Comparison of ENCODE assay signal across 19 mouse cellular contexts in the genomic region with DNA sequence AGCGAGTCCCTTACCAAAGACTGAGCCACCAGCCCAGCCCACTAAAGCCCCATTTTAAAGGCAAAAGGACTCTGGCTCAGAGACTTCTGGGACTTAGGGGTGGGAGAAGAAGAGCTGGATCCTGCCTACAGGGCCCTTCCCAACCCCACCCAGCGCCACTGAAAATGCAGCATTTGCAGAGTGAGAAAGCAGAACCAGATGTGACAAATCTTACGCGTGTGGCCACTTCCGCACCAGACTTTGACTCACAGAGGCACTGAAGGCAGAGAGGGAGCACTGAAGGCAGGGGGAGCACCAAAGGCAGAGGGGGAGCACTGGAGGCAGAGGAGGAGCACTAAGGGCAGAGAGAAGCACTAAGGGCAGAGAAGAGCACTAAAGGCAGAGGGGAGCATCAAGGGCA. TPM values are rescaled to one million over a fixed set of nuclear protein-coding genes. Genes with fewer than 3 reads are reported as not detected.
"Had no signal": no experiment of that assay in that cellular context is flagged by ENCODE, and none has a peak within 500 bp of the region (broad histone marks: within the 10 kb centered on the region; RNA-seq: fewer than 3 reads in every experiment).

No protein-coding gene starts in this region.

- DNase-seq: kidney, adult 18-20 months; kidney, adult 9 months; kidney, postnatal 14 days; layer of hippocampus, adult 9-11 months; left cerebral cortex, postnatal 4 days; liver, postnatal 0 days; lung, embryonic 14.5 days; right cerebral cortex, adult 18-20 months; right cerebral cortex, postnatal 14 days; right cerebral cortex, postnatal 4 days; thymus, adult 2 months; thymus, postnatal 14 days; thymus, postnatal 4 days had no signal

- ATAC-seq: liver, postnatal 0 days; lung, postnatal 0 days; midbrain, embryonic 13.5 days had no signal

RNA-seq across cellular contexts. Expression of a gene that starts 30.3 kb away (rescaled TPM):
- total RNA-seq: layer of hippocampus, adult 2 months; left cerebral cortex, adult 8-10 months; left cerebral cortex, postnatal 14 days; left cerebral cortex, postnatal 4 days; midbrain, postnatal 0 days had no signal
